Mouse (Mus musculus): Measurements from ENCODE around the gene Disp1. TPM values are rescaled to one million over a fixed set of nuclear protein-coding genes. Genes with fewer than 3 reads are reported as not detected.

The Disp1 gene
- polyA plus RNA-seq, 1 experiment from 2014 or later = 34.8 TPM

DNA sequence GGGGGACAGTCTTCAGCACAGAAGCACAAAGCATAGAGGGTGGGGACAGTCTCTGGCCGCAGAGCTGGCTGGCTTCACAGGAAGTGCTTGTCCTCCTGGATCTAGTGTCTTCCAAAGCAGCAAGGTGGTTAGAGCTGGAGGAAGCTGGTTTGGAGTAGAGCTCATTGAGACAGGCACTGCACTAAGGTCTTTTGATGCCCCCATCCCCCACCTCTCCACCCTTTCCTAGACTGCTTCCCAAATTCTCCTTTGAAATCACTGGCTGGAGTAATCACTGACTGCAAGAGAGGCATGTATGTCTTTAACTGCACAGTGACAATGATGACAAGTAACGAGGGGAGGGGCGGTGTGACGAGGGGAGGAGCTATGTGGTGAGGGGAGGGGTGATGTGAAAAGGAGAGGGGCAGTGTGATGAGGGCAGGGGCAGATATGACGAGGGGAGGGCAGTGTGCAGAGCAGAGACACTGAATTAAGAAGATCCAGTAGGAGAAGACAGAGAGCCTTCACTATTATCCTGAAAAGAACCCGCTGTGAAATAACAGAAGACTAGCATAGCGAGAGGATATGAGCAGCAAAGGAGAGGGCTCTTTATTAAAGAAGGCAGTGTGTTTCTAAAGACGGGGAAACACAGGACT lies 125.8 kb downstream of the Disp1 start:
- WGBS = 64% methylated on average over 8 of the region's 8 CpGs
- peaks cover 3% of the 10 kb centered on the region; the same call in 1 of the 2 replicates for H3K4me1 ChIP-seq
- no peaks in the 10 kb centered on the region for H3K9me3 ChIP-seq
- no peak overlapping the region for H3K27ac ChIP-seq
- no peak overlapping the region for H3K4me3 ChIP-seq
- H3K9ac ChIP-seq = no peak overlapping the region
- no peak for ATAC-seq (ENCODE audit: insufficient number of reproducible peaks, low FRiP score, low TSS enrichment, low read depth)
- H3K27me3 ChIP-seq = no peaks in the 10 kb centered on the region
- no peak overlapping the region for H3K4me2 ChIP-seq
- H3K36me3 ChIP-seq = peaks cover 56% of the 10 kb centered on the region

DNA sequence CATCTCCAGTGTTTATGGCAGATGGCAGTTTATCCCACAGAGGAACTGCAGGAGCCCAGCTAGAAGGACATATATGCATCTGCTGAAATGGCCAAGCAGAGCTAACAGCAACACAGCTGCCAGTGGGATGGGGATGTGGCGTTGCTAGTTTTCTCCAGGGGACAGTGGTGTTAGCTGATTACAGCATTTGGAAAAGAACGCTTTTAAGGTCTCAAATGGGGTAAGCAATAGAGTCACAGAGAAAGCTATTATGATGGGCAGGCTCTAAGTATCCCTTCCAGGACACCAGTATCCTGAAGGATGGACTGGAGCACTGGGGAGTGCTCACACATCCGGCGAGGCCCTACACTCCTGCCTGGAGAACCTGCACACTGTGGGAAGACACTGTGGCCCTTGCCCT lies 129.0 kb downstream of the Disp1 start:
- no peaks in the 10 kb centered on the region for H3K4me1 ChIP-seq
- WGBS = 84% methylated on average over 4 of the region's 4 CpGs
- no peak overlapping the region for H3K4me2 ChIP-seq
- no peak overlapping the region for H3K27ac ChIP-seq
- no peaks in the 10 kb centered on the region for H3K9me3 ChIP-seq
- no peak for ATAC-seq (ENCODE audit: insufficient number of reproducible peaks, low FRiP score, low TSS enrichment, low read depth)
- no peak overlapping the region for H3K9ac ChIP-seq
- H3K27me3 ChIP-seq = no peaks in the 10 kb centered on the region
- H3K4me3 ChIP-seq = no peak overlapping the region
- peaks cover 74% of the 10 kb centered on the region for H3K36me3 ChIP-seq

DNA sequence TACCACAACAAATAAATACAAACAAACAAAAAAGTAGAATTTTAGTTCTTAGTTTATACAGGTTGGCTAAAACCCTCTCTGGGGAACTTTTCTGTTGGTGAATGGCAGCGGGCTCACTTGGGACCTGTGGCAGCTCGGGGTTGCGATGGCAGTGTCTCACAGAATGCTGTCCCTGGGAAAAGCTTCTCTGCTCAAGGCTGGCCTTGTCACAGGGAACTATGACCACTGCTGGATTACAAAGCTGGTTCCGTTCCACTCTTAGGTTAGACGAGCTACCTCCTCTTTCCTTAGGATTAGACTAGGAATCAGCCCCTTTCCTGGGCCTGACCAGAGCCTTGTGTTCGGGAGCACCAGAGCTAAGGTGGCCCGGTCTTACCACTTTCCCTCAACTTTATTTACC lies 130.1 kb downstream of the Disp1 start:
- WGBS = 92% methylated on average over 7 of the region's 7 CpGs
- Histone ChIP-seq H3K9me3 (no peaks in the 10 kb centered on the region), H3K27me3 (no peaks in the 10 kb centered on the region), H3K4me2 (no peak overlapping the region), H3K4me1 (0 out of 2 replicates have a peak, but pooled peaks cover 7% of the 10 kb centered on the region), H3K9ac (no peak overlapping the region), H3K27ac (no peak overlapping the region), H3K4me3 (no peak overlapping the region), H3K36me3 (peaks cover 79% of the 10 kb centered on the region)
- ATAC-seq (ENCODE audit: insufficient number of reproducible peaks, low FRiP score, low TSS enrichment, low read depth) = no peak

DNA sequence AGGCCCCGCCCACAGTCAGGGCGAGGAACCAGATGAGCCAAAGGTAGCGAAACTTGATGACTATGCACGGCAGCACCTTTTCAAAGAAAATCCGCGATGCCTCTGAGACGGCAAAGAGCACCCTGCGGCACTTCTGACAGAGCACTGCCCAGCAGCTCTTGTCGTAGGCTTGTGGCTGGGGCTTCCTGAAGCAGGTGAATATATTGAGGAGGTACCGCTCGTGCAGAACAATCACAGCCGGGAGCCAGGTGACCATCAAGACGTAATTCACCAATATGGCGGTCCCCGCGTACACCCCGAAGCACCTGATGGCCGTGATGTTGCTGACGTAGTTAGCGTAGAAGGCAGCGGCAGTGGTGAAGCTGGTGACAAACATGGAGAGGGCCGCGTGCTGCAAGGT lies 132.7 kb downstream of the Disp1 start:
- Histone ChIP-seq H3K4me1 (peaks cover 18% of the 10 kb centered on the region), H3K27ac (no peak overlapping the region), H3K4me3 (no peak overlapping the region), H3K36me3 (peaks cover 71% of the 10 kb centered on the region), H3K9ac (no peak overlapping the region), H3K9me3 (no peaks in the 10 kb centered on the region), H3K27me3 (no peaks in the 10 kb centered on the region), H3K4me2 (no peak overlapping the region)
- WGBS = 96% methylated on average over 23 of the region's 23 CpGs
- no peak for ATAC-seq (ENCODE audit: insufficient number of reproducible peaks, low FRiP score, low TSS enrichment, low read depth)

DNA sequence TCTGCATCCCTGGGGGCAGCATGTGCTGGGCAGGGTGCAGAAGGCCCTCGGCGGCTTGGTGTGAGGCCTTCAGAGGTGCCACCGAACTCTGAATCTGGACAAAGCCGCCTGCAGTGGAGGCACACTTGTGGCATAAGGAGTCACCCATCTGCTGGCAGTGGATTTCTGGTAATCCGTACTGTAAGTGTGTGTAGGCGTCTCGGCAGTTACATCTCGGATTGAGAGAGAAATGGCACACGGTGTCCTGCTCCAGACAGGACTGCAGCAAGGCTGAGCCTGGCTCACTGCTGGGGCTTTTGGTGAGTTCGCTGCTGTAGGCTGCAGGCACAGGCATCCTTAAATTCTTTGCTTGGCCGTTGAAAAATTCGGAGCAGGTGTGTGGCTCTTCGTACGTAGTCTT lies 134.5 kb downstream of the Disp1 start:
- Histone ChIP-seq H3K4me1 (peaks cover 29% of the 10 kb centered on the region), H3K9ac (no peak overlapping the region), H3K36me3 (peaks cover 58% of the 10 kb centered on the region), H3K9me3 (no peaks in the 10 kb centered on the region), H3K4me2 (no peak overlapping the region), H3K27me3 (no peaks in the 10 kb centered on the region), H3K27ac (peak overlapping the region; percentile 29; the same call in 1 of the 2 replicates), H3K4me3 (no peak overlapping the region)
- ATAC-seq (ENCODE audit: insufficient number of reproducible peaks, low FRiP score, low TSS enrichment, low read depth) = no peak
- WGBS = 72% methylated on average over 14 of the region's 14 CpGs

DNA sequence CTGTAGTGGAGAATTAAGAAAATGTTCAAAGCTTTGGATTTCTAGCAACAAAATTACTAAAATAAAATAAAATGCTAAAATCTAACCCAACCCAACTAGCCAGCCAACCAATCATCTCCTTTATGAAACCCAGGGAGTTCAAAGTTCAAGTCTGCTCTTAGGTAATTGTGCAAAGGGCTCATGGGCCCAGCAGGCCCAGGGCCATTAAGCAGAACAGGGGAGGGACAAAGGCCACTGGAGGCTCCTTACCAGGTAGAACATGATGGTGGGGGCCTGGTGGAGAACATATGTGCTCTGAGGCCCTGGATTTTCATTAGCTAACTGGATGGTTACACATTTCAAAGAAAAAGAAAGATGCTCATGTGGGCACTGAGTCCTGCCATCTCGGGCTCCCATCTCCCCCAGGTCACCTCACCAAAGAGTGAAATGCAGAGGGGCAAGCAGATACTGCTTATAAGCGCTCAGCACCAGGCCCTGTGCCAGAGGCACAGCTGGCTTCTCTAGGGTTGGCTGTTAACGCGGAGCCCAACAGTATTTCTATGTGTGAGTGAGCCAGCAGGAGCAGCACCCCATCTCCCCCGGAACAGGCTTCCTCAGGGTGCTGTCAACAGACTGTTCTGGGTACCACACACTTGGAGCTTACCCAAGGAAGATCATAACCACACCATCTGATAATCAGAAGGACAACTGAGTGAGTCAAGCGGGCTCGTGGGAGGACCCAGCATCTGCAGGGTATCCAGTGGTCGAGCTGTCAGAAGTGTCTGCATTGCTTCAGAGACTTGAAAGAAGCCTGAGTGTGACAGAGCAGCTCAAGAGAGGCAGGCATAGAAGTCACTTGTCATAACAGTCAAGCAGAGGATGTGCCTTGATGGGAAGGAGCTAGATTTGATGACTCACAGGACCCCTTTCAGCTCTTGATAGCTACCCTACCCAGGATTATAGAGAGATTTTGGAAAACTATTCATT lies 137.0 kb downstream of the Disp1 start:
- Histone ChIP-seq H3K36me3 (peaks cover 48% of the 10 kb centered on the region), H3K27me3 (no peaks in the 10 kb centered on the region), H3K4me3 (no peak overlapping the region), H3K9me3 (no peaks in the 10 kb centered on the region), H3K4me1 (peaks cover 41% of the 10 kb centered on the region), H3K9ac (no peak overlapping the region), H3K4me2 (no peak overlapping the region), H3K27ac (peak overlapping the region; percentile 67)
- 51% methylated on average over 8 of the region's 8 CpGs for WGBS
- no peak for ATAC-seq (ENCODE audit: insufficient number of reproducible peaks, low FRiP score, low TSS enrichment, low read depth)

DNA sequence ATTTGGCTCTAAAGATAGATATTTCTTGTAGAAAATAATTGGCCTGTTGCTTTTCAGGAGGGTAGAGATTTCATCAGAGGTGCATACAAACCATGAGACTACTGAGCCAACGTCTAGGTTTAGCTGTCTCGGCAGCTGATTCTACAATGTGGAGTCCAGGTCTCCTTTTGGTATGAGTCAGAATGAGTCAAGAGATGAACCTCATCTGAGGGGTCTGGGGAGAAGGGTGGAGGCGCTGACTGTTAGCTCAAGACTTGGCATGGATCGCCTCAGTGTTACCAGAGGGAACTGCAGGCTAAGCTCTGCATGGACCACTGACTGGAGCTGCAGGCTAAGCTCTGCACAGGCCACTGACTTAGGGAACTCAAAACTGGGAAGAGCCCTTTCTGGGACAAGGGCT lies 138.9 kb downstream of the Disp1 start:
- peaks cover 41% of the 10 kb centered on the region for H3K4me1 ChIP-seq
- 56% methylated on average over 4 of the region's 4 CpGs for WGBS
- H3K9me3 ChIP-seq = no peaks in the 10 kb centered on the region
- H3K4me3 ChIP-seq = no peak overlapping the region
- peak; percentile 56; the same call in 1 of the 2 replicates for ATAC-seq (ENCODE audit: insufficient number of reproducible peaks, low FRiP score, low TSS enrichment, low read depth)
- no peak overlapping the region for H3K9ac ChIP-seq
- peak overlapping the region; percentile 72 for H3K27ac ChIP-seq
- H3K36me3 ChIP-seq = peaks cover 29% of the 10 kb centered on the region
- H3K27me3 ChIP-seq = no peaks in the 10 kb centered on the region
- no peak overlapping the region for H3K4me2 ChIP-seq

DNA sequence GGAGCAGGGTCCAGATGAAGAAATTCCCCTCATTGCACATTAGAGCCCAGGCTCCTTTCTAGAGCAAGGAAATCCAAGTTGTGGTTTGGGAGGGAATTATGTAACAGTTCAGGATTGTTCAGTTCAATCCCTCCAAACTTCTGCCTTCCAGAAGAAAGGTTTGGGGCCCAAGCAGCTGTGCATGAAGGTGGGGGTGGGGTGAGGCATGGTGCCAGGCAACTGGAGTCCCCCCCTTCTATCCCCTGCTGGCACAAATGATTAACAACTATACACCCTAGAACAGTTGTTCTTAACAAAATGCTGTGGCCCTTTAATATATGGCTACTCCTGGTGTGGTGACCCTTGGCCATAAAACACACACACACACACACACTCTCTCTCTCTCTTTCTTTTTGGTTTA lies 140.2 kb downstream of the Disp1 start:
- peak overlapping the region; percentile 11; the same call in 1 of the 2 replicates for H3K27ac ChIP-seq
- no peaks in the 10 kb centered on the region for H3K9me3 ChIP-seq
- ATAC-seq (ENCODE audit: insufficient number of reproducible peaks, low FRiP score, low TSS enrichment, low read depth) = no peak
- H3K27me3 ChIP-seq = no peaks in the 10 kb centered on the region
- peaks cover 16% of the 10 kb centered on the region for H3K36me3 ChIP-seq
- no peak overlapping the region for H3K9ac ChIP-seq
- peaks cover 34% of the 10 kb centered on the region for H3K4me1 ChIP-seq
- no peak overlapping the region for H3K4me3 ChIP-seq
- no peak overlapping the region for H3K4me2 ChIP-seq

DNA sequence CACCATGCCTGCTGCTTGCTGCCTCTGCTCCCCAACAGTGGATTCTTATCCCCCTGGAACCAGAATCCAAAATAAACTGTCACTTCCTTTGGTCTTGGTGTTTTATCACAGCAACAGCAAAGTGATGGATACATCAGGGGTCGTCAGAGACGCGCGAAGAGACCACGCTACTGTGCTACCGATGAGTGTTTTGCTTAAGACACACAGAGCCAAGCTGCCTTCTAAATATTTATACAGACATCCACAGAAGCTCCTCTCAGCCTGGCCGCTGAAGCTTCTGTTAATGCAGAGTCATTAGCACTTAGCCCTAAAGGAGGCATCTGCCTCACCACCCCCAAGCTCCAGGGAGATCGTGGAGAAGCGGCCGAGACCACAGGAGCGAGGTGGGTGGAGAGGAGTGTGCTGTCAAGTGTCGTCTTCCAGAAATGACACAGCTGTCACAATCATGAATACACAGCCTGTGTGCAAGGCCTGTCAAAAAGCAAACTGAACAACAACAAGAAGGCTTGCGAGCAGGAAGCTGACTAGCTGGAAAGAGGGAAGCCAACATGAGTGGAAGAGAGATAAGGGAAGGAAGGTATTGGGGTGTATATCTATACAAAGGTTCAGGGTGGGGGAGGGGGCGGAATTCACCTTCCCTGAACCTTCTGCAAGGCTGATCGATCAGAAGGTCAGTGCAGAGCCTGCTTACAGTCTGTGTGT lies 146.1 kb downstream of the Disp1 start:
- no peaks in the 10 kb centered on the region for H3K27me3 ChIP-seq
- H3K4me3 ChIP-seq = no peak overlapping the region
- no peaks in the 10 kb centered on the region for H3K9me3 ChIP-seq
- no peak overlapping the region for H3K4me2 ChIP-seq
- H3K27ac ChIP-seq = no peak overlapping the region
- H3K4me1 ChIP-seq = 0 out of 2 replicates have a peak, but pooled peaks cover 4% of the 10 kb centered on the region
- no peak for ATAC-seq (ENCODE audit: insufficient number of reproducible peaks, low FRiP score, low TSS enrichment, low read depth)
- H3K9ac ChIP-seq = no peak overlapping the region
- H3K36me3 ChIP-seq = no peaks in the 10 kb centered on the region
- 64% methylated on average over 15 of the region's 15 CpGs for WGBS

DNA sequence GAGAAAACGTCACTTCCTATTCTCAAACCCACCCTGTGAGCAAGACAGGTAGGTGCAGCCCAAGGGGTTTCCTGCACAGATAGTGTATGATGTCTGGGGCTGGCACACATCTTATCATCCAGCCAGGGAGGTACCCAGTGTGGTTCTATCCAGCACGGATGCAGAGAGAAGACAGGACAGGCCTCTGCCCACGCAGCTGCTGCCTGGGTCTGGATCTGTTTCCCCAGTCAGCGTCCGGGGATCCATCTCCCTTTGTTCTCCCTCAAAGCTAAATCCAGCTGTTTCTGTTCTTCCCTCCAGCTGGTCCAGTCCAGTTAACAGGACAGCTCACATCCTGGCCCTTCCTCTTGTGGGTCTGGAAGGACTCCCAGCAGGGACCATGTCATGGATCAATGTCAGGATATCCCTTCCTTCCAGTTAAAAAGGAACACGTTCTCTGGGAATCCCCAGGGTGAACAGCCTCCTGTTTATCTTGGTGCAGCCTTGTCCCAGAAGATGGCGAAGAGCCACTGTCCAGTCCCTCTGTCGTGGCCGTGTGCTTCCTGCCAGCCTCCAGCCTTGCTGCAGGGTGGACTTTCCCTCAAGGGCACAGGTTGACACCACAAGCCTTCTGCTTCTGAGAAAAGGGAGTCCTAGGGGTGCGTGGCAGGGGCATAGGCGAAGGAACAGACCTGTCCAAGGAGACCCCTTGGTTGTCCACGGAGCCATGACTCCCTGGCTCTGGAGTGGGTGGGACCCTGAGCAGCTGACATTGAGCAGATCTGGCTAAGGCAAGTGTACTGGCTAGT lies 148.9 kb downstream of the Disp1 start:
- Histone ChIP-seq H3K4me1 (0 out of 2 replicates have a peak, but pooled peaks cover 4% of the 10 kb centered on the region), H3K9me3 (no peaks in the 10 kb centered on the region), H3K27me3 (no peaks in the 10 kb centered on the region), H3K9ac (no peak overlapping the region), H3K4me3 (no peak overlapping the region), H3K4me2 (no peak overlapping the region), H3K27ac (no peak overlapping the region), H3K36me3 (no peaks in the 10 kb centered on the region)
- WGBS = 61% methylated on average over 12 of the region's 12 CpGs
- ATAC-seq (ENCODE audit: insufficient number of reproducible peaks, low FRiP score, low TSS enrichment, low read depth) = no peak

DNA sequence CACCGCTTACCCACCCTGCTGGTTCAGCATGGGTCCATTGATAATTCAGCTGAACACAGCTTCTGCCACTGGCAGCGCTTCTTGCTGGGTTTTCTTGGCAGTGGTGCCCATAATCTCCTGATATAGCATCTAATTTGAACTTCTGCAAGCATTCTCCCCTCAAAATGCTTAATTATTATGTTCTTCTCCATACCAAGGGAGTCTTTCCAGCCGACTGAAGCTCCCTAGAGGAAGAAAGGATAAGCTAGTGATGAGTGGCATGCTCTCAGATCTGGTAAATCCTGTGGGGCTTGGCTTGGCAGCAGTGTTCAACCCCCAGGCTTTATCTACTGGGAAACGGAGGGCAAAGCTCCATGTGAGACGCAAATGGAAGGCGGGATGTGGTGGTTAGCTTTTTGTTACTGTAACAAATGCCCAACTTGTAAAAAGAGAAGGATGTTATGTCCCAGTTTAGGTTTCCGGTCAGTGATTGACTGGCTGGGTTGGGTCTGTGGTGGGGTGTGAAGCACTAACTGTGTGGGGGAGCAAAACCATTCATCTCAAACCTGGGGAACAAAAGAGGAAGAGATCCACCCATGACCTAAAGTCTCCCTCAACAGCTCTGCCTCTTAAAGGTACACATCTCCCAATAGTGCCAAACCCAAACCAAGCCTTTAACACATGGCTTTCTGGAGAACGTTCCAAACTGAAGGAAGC lies 151.2 kb downstream of the Disp1 start:
- Histone ChIP-seq H3K4me3 (no peak overlapping the region), H3K4me1 (0 out of 2 replicates have a peak, but pooled peaks cover 4% of the 10 kb centered on the region), H3K9ac (no peak overlapping the region), H3K36me3 (no peaks in the 10 kb centered on the region), H3K27ac (no peak overlapping the region), H3K9me3 (no peaks in the 10 kb centered on the region), H3K27me3 (no peaks in the 10 kb centered on the region), H3K4me2 (no peak overlapping the region)
- WGBS = 77% methylated on average over 8 of the region's 8 CpGs
- no peak for ATAC-seq (ENCODE audit: insufficient number of reproducible peaks, low FRiP score, low TSS enrichment, low read depth)
